Mouse (Mus musculus) kidney, embryonic 15.5 days (tissue): Measurements from ENCODE around the gene Pabpn1l. TPM values are rescaled to one million over a fixed set of nuclear protein-coding genes. Genes with fewer than 3 reads are reported as not detected.
"Not testable (repeated sequence)": the region's sequence is repeated elsewhere in the genome, so short reads cannot be mapped to it uniquely, and the experiment has no call there.

Source experiments
- ATAC-seq: fragments of 200-750 bp; cut with Nextera tagmentation; replicated peaks from 2 replicates; pipeline ENCODE4 v1.8.0; 2017; ENCODE audit warnings: moderate TSS enrichment; ENCODE audit not compliant: low FRiP score
- H3K27ac ChIP-seq: fragments of 300-500 bp; sonication (generic); 2 replicates; pipeline ENCODE4 v1.5.1; 2015; ENCODE audit warnings: mild to moderate bottlenecking, inconsistent platforms
- H3K27me3 ChIP-seq: fragments of 300-500 bp; sonication (generic); 2 replicates; pipeline ENCODE4 v1.6.1; 2015; ENCODE audit warnings: inconsistent platforms
- H3K36me3 ChIP-seq: fragments of 300-500 bp; sonication (generic); 2 replicates; pipeline ENCODE4 v1.6.1; 2015; ENCODE audit warnings: inconsistent platforms
- H3K4me1 ChIP-seq: fragments of 300-500 bp; sonication (generic); 2 replicates; pipeline ENCODE4 v1.6.1; 2015; ENCODE audit warnings: inconsistent platforms
- H3K4me2 ChIP-seq: fragments of 300-500 bp; sonication (generic); 2 replicates; pipeline ENCODE4 v1.6.1; 2015; ENCODE audit warnings: moderate library complexity, mild to moderate bottlenecking, inconsistent platforms
- H3K4me3 ChIP-seq: fragments of 300-500 bp; sonication (generic); replicated peaks from 2 replicates; pipeline ENCODE4 v1.5.1; 2015; ENCODE audit warnings: mild to moderate bottlenecking, inconsistent platforms
- H3K9ac ChIP-seq: fragments of 300-500 bp; sonication (generic); 2 replicates; pipeline ENCODE4 v1.6.1; 2015; ENCODE audit warnings: mild to moderate bottlenecking, inconsistent platforms
- H3K9me3 ChIP-seq: fragments of 300-500 bp; sonication (generic); replicated peaks from 2 replicates; pipeline ENCODE4 v1.6.1; 2016; ENCODE audit warnings: inconsistent platforms
- WGBS: fragments of 180-500 bp; shearing (Covaris S2); methylation state at CpG from one replicate; pipeline ENCODE4 v1.1.7; 2015; ENCODE audit warnings: mixed read lengths; 5-methylcytosine and 5-hydroxymethylcytosine counted together
- polyA plus RNA-seq: library from polyadenylated mRNA; unstranded; fragments of >200 nt; fragmentation: Nextera tagmentation; extraction: Ambion mirVana; gene quantifications from 2 replicates; pipeline ENCODE4 v1.2.1, GENCODE M21; 2015

The Pabpn1l gene
- polyA plus RNA-seq, 1 experiment from 2014 or later, result 0.18 TPM

DNA sequence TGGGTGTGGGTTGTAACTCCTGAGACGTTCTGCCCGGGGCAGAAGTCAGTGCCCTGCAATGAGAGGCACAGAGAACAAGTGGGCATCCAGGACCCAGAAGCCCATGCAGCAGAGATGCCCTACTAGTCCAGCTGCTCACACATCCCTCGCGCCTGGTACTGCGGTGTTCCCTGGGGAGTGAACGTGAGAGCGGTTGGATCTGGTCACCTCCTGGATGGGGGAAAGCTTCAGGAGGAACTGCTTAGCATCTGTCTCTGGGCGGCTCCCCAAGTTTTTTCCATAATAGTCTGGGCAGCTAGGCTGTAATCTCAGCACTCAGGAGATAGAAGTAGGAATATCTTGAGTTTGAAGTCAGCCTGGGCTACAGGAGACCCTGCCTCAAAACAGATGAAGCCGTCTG is 37.6 kb downstream of the Pabpn1l start:
- H3K36me3 ChIP-seq, result no peaks in the 10 kb centered on the region

DNA sequence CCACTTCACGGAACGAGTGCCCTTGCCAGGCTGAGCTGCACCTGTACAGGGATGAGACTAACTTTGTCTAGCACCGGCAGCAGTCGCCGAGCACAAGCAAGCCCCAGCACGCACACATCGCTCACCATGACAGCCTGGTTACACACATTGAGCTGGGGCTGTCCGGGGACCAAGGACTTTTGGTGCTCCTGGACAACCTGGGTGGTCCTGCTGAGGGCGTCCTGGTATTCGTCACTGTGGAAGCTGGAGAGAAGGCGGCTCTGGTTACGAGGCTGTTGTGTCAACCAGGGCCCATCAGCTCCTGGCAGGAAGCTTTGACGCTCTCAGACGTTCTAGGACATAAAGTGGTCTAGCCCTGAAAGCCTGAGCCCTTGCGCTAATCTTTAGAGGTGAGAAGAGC is 41.6 kb downstream of the Pabpn1l start:
- Histone ChIP-seq H3K9ac (no peak overlapping the region), H3K4me2 (no peak overlapping the region), H3K27ac (no peak overlapping the region), H3K36me3 (no peaks in the 10 kb centered on the region), H3K9me3 (no peaks in the 10 kb centered on the region), H3K4me1 (peaks cover 60% of the 10 kb centered on the region), H3K27me3 (no peaks in the 10 kb centered on the region), H3K4me3 (no peak overlapping the region)
- WGBS, result 51% methylated on average over 15 of the region's 15 CpGs
- no peak for ATAC-seq

More for the DNA sequence above, 37.6 kb downstream of the Pabpn1l start:
- H3K4me3 ChIP-seq, result no peak overlapping the region
- H3K4me1 ChIP-seq, result peaks cover 35% of the 10 kb centered on the region
- no peak overlapping the region for H3K4me2 ChIP-seq
- H3K27ac ChIP-seq, result no peak overlapping the region
- no peak for ATAC-seq
- no peak overlapping the region for H3K9ac ChIP-seq
- no peaks in the 10 kb centered on the region for H3K27me3 ChIP-seq
- no peaks in the 10 kb centered on the region for H3K9me3 ChIP-seq
- 83% methylated on average over 9 of the region's 9 CpGs for WGBS

GRCm38 (mm10) chr8:122579196-122579595 is 43.3 kb downstream of the Pabpn1l start:
- H3K9ac ChIP-seq, result no peak overlapping the region
- no peaks in the 10 kb centered on the region for H3K27me3 ChIP-seq
- peak overlapping the region; percentile 32 for H3K27ac ChIP-seq
- H3K4me1 ChIP-seq, result peaks cover 65% of the 10 kb centered on the region
- WGBS, result 26% methylated on average over 7 of the region's 7 CpGs
- 0 out of 2 replicates have a peak overlapping the region, but pooled peaks have one; percentile 7 for H3K4me2 ChIP-seq
- H3K4me3 ChIP-seq, result no peak overlapping the region
- peaks cover 4% of the 10 kb centered on the region for H3K36me3 ChIP-seq
- no peaks in the 10 kb centered on the region for H3K9me3 ChIP-seq
- ATAC-seq, result no peak

DNA sequence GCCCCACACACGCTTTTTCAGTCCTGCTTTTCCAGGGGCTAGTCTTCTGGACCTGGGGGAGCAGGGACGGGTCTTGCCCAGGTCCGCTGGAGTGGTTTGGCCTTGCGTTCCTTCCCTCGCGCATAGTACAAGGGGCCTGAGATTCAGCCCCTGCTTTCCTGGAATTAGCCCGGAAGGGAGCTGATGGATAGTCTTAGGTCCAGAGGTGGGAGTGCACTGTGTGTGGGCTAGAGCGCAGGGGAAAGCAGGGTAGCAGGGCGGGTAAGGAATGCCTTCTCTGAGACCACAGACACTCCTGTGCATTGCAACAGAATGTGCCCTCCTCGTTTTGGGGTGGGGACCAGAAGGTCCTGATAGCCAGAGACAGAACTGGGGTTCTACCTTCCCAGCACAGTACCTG is 45.4 kb downstream of the Pabpn1l start:
- ATAC-seq, result peak; percentile 45
- Histone ChIP-seq H3K27ac (peak overlapping the region; percentile 87), H3K27me3 (no peaks in the 10 kb centered on the region), H3K9ac (0 out of 2 replicates have a peak overlapping the region, but pooled peaks have one; percentile 73), H3K4me1 (peaks cover 69% of the 10 kb centered on the region), H3K9me3 (no peaks in the 10 kb centered on the region), H3K4me2 (peak overlapping the region; percentile 89), H3K36me3 (peaks cover 24% of the 10 kb centered on the region), H3K4me3 (peak overlapping the region; percentile 83)
- WGBS, result 23% methylated on average over 10 of the region's 10 CpGs

DNA sequence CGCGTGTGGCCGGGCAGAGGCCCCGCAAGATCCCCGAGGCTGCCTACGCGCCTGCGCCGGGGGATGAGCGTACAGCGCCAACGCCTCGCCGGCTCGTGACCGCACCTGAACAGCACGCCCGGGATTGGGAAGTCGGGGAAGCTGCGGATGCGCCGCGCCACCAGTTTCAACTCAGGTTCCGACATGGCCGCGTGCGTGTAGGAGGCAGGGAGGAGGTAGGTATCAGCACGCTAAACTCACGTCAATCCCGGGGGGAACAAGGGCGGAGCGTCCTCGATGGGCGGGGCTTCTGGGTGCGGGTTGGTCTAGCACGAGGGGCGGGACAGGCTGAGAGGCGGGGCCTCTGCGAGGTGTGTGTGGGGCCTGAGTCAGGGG is 45.9 kb downstream of the Pabpn1l start, which contains the start of gene Aprt:
Gene Aprt (minus strand): TSS at position 262 of the 375 bp plus-strand sequence.
- peak; percentile 87 for ATAC-seq
- Histone ChIP-seq H3K27me3 (no peaks in the 10 kb centered on the region), H3K9me3 (no peaks in the 10 kb centered on the region), H3K27ac (peak within 1 kb of the TSS; percentile 87), H3K4me2 (peak within 1 kb of the TSS; percentile 89), H3K36me3 (peaks cover 29% of the 10 kb centered on the region), H3K4me3 (peak within 1 kb of the TSS; percentile 83), H3K9ac (peak within 1 kb of the TSS; percentile 73), H3K4me1 (peaks cover 69% of the 10 kb centered on the region)
- under 1% methylated on average over 39 of the region's 39 CpGs for WGBS

DNA sequence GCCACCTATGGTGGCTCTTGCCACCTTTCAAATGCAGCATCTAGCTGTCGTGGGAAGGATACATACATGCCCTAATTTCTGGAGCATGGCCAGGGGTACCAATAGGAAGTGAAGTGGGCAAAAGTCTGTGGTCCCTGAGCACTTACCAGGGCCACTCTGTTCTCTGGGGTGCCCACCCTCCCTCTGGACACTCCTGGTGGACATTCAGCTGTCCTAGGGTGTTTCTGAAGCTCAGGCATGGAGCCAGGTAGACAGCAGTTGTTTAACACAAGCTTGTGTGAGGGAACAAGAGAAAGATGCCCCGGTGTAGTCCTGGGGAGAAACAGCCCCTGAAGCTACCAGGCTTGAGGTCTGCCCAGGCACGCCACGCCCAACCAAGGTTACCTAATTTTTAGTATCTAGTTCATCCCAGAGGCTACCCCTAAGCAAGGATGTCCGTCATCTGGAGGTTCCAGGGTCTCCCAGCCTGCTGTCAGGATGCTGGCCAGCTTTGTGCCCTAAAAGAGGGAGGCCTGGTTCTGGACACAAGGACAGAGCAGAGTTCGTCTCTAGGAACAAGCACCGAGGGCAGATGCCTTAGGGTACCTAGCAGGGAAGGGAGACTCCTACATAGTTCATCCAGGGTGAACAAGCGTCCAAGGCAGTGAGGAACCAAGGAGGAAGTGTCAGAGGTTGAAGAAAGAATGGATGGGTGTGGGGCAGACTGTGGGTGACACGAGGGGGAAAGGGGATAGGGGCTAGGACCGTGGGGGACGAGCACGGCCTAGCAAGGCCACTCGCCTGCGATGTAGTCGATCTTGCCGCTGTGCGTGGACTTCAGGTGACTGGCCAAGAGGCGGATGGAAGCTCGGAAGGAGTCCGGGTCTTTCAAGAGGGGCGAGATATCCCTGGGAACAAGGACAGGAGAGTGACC is 46.5 kb downstream of the Pabpn1l start:
- H3K27me3 ChIP-seq, result no peaks in the 10 kb centered on the region
- H3K9me3 ChIP-seq, result no peaks in the 10 kb centered on the region
- peak overlapping the region; percentile 73 for H3K9ac ChIP-seq
- peak; percentile 7 for ATAC-seq
- H3K4me3 ChIP-seq, result peak overlapping the region; percentile 83
- peak overlapping the region; percentile 89 for H3K4me2 ChIP-seq
- peaks cover 69% of the 10 kb centered on the region for H3K4me1 ChIP-seq
- WGBS, result 18% methylated on average over 21 of the region's 21 CpGs
- peak overlapping the region; percentile 87 for H3K27ac ChIP-seq
- H3K36me3 ChIP-seq, result peaks cover 35% of the 10 kb centered on the region

DNA sequence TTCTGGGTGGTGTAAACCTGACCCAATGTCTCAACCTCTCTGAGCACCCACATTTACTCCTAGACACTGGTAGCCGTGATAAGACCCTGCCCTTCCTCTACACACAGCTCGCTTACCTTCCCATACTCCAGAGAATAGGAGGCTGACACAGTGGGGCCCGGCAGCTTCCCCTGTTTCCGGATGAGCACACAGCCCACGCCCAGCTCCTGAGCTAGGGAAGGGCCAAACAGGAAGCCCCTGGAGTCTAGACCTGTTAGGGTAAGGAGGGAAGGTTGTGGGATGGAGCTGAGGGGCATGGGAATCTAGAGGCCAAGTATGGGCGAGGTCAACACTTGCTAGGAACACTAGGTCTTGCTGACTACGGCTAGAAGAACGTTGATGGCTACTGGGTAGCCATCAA is 47.3 kb downstream of the Pabpn1l start:
- WGBS, result 43% methylated on average over 8 of the region's 8 CpGs
- Histone ChIP-seq H3K27ac (peak overlapping the region; percentile 67), H3K9ac (no peak overlapping the region), H3K27me3 (no peaks in the 10 kb centered on the region), H3K36me3 (peaks cover 42% of the 10 kb centered on the region), H3K4me3 (peak overlapping the region; percentile 83), H3K9me3 (no peaks in the 10 kb centered on the region), H3K4me2 (peak overlapping the region; percentile 89), H3K4me1 (peaks cover 67% of the 10 kb centered on the region)
- no peak for ATAC-seq

- peak overlapping the region; percentile 89 for H3K4me2 ChIP-seq
- H3K27me3 ChIP-seq, result no peaks in the 10 kb centered on the region
- peak overlapping the region; percentile 67 for H3K27ac ChIP-seq
- ATAC-seq, result no peak
- H3K4me1 ChIP-seq, result peaks cover 66% of the 10 kb centered on the region
- H3K9me3 ChIP-seq, result no peaks in the 10 kb centered on the region
- H3K4me3 ChIP-seq, result peak overlapping the region; percentile 83
- H3K9ac ChIP-seq, result no peak overlapping the region
- H3K36me3 ChIP-seq, result peaks cover 47% of the 10 kb centered on the region
- 41% methylated on average over 10 of the region's 10 CpGs for WGBS
Measured at GRCm38 (mm10) chr8:122574667-122575251, 47.8 kb downstream of the Pabpn1l start.

DNA sequence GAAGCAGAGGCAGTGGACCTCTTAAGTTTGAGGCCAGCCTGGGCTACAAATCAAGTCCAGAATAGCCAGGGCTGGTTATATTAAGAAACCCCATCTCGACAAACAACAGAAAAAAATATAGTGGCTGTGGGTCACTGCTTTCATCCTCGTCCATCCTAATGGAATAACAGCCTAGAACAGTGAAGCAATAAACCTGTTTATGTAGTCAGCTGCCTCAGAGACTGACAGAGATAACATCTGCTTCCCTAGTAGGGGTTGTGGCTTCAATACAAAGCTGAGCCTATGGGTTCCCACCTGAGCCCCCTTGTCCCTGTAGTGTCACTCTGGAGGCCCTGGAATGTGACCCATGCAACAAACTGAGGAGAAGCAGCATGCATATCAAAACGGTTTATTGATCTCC is 48.3 kb downstream of the Pabpn1l start:
- H3K9ac ChIP-seq, result no peak overlapping the region
- no peaks in the 10 kb centered on the region for H3K27me3 ChIP-seq
- H3K36me3 ChIP-seq, result peaks cover 52% of the 10 kb centered on the region
- no peak overlapping the region for H3K4me3 ChIP-seq
- H3K9me3 ChIP-seq, result no peaks in the 10 kb centered on the region
- peak overlapping the region; percentile 67 for H3K27ac ChIP-seq
- WGBS, result 27% methylated on average over 3 of the region's 3 CpGs
- H3K4me2 ChIP-seq, result peak overlapping the region; percentile 89; the same call in 1 of the 2 replicates
- ATAC-seq, result no peak
- H3K4me1 ChIP-seq, result peaks cover 66% of the 10 kb centered on the region

DNA sequence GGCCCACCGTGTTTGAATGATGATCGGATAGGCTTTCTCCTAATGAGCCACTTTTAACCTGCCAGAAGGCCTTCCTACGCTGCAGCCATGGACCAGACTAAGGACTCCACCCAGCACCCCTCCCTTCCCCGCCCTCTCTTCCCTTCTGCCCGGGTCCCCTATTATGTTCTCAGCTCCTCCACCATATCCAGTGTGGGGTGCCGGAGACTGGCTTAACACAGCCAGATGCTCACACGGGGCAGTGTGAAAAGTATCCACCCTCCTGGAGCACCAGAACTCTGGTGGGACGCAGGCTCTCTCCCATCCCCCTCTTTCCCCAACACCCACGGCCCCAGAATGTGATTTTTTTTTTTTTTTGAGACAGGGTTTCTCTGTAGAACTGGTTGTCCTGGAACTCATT is 49.0 kb downstream of the Pabpn1l start:
- Histone ChIP-seq H3K27ac (peak overlapping the region; percentile 67; the same call in 1 of the 2 replicates), H3K9ac (no peak overlapping the region), H3K36me3 (peaks cover 54% of the 10 kb centered on the region), H3K27me3 (no peaks in the 10 kb centered on the region), H3K9me3 (no peaks in the 10 kb centered on the region), H3K4me3 (no peak overlapping the region), H3K4me1 (peaks cover 66% of the 10 kb centered on the region), H3K4me2 (no peak overlapping the region)
- no peak for ATAC-seq
- 54% methylated on average over 9 of the region's 9 CpGs for WGBS

- H3K36me3 ChIP-seq, result peaks cover 54% of the 10 kb centered on the region
- 49% methylated on average over 4 of the region's 4 CpGs for WGBS
Measured at GRCm38 (mm10) chr8:122573176-122573575, 49.4 kb downstream of the Pabpn1l start.

GRCm38 (mm10) chr8:122572751-122573150 is 49.8 kb downstream of the Pabpn1l start:
- 87% methylated on average over 3 of the region's 3 CpGs for WGBS
- peaks cover 66% of the 10 kb centered on the region for H3K4me1 ChIP-seq
- no peaks in the 10 kb centered on the region for H3K27me3 ChIP-seq
- no peak for ATAC-seq
- no peaks in the 10 kb centered on the region for H3K9me3 ChIP-seq
- peaks cover 54% of the 10 kb centered on the region for H3K36me3 ChIP-seq
- no peak overlapping the region for H3K4me3 ChIP-seq
- no peak overlapping the region for H3K4me2 ChIP-seq
- H3K27ac ChIP-seq, result 0 out of 2 replicates have a peak overlapping the region, but pooled peaks have one; percentile 10
- no peak overlapping the region for H3K9ac ChIP-seq

More at GRCm38 (mm10) chr8:122573176-122573575, 49.4 kb downstream of the Pabpn1l start:
- ATAC-seq, H3K4me2 ChIP-seq, H3K27me3 ChIP-seq, H3K9me3 ChIP-seq, H3K4me3 ChIP-seq, H3K9ac ChIP-seq: not testable (repeated sequence)
- Histone ChIP-seq H3K4me1 (peaks cover 66% of the 10 kb centered on the region), H3K27ac (peak overlapping the region; percentile 10; the same call in 1 of the 2 replicates)
